Mouse (Mus musculus): ENCODE data around the gene Ctbp2. TPM values are rescaled to one million over a fixed set of nuclear protein-coding genes. Genes with fewer than 3 reads are reported as not detected.
A peak's percentile ranks its signal among the peaks of the same experiment; 100 is the strongest.

Ctbp2 gene
- polyA plus RNA-seq, 1 experiment from 2014 or later, result 157 TPM

DNA sequence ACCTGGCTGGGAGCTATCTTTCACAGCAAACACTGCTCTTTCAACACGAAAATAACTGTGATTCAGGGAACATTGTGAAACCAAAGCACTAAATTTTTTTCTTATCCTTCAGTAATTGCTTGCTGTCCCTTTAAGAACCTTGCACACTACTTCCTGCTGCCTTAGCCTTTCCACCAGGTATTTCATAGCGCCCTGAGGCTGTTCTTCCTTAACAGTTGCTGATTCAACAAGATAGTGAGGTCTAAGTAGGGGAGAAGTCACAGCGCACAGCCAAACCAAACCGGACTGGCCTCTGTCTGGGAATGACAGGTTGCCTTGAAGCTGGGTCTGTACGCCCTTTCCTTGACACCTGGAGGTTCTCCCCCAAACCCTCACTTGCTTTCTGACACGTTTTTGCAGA, 73.5 kb downstream of the Ctbp2 start:
- H3K9ac ChIP-seq (ENCODE audit: low read depth, low read length), result no peak overlapping the region
- H3K4me3 ChIP-seq (ENCODE audit: low read length), result no peak overlapping the region
- no peak overlapping the region for H3K4me2 ChIP-seq (replicated peaks; ENCODE audit: low read depth, low read length)
- no peaks in the 10 kb centered on the region for H3K27me3 ChIP-seq (ENCODE audit: control insufficient read depth, insufficient read depth, low read length)
- H3K9me3 ChIP-seq (ENCODE audit: control insufficient read depth, low read length), result no peaks in the 10 kb centered on the region
- H3K4me1 ChIP-seq (ENCODE audit: control insufficient read depth, insufficient read depth, low read length), result peaks cover 19% of the 10 kb centered on the region; the same call in 1 of the 2 replicates
- H3K36me3 ChIP-seq (ENCODE audit: control insufficient read depth, insufficient read depth, low read length), result peaks cover 21% of the 10 kb centered on the region; the same call in 1 of the 2 replicates
- 58% methylated on average over 6 of the region's 6 CpGs for WGBS
- peak overlapping the region; percentile 12; the same call in 1 of the 2 replicates for H3K27ac ChIP-seq (ENCODE audit: low read depth, low read length)
- ATAC-seq (ENCODE audit: low FRiP score, low TSS enrichment), result no peak

DNA sequence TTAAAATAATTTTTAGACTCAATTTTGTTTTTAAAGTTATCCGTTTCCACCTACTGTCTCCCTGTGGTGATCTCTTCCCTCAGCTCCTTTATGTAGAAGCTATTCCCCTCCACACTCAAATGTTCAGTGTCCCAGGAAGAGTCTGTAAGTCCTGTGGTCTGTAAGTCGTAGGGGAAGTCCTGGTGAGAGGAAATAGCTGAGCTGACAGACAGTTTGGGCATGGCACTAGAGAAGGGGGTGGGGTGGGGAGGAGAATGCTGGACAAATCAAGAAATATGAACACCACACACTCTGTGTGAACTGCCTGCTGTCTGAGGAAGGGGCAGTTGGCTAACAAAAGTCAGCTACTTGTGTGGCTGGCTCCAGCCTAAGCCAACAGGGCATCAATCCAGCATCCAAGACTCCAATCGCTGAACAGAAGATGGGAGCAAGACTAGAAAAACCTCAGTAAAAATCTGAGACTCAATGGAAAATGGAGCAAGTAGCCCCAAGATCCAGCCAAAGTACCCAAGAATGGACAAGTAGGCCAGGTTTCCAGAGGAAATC, 76.0 kb downstream of the Ctbp2 start:
- no peak overlapping the region for H3K4me3 ChIP-seq (ENCODE audit: low read length)
- H3K4me1 ChIP-seq (ENCODE audit: control insufficient read depth, insufficient read depth, low read length), result peaks cover 28% of the 10 kb centered on the region
- WGBS, result 70% methylated on average over 3 of the region's 3 CpGs
- peaks cover 14% of the 10 kb centered on the region; the same call in 1 of the 2 replicates for H3K36me3 ChIP-seq (ENCODE audit: control insufficient read depth, insufficient read depth, low read length)
- H3K27ac ChIP-seq (ENCODE audit: low read depth, low read length), result no peak overlapping the region
- no peaks in the 10 kb centered on the region for H3K9me3 ChIP-seq (ENCODE audit: control insufficient read depth, low read length)
- ATAC-seq (ENCODE audit: low FRiP score, low TSS enrichment), result no peak
- no peaks in the 10 kb centered on the region for H3K27me3 ChIP-seq (ENCODE audit: control insufficient read depth, insufficient read depth, low read length)
- no peak overlapping the region for H3K4me2 ChIP-seq (replicated peaks; ENCODE audit: low read depth, low read length)
- no peak overlapping the region for H3K9ac ChIP-seq (ENCODE audit: low read depth, low read length)

DNA sequence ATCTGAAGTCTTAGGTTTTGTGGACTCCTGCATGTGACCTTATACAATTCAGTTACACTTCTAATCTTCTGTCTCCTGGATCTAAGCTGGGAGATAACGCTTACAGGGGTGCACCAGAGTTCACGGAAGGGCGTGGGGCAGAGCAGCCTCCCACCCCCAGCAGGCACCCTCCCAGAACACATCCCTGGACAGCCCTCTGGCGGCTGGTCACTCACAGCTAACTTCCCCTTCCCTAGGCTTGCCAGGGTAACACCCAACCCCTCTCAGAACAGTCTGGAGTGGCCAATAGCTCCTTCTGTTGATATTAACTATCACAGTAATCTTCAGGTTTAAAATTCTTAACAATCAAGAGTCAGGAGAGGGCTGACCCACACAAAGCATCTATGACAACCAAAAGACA, 76.9 kb downstream of the Ctbp2 start:
- H3K36me3 ChIP-seq (ENCODE audit: control insufficient read depth, insufficient read depth, low read length), result peaks cover 14% of the 10 kb centered on the region; the same call in 1 of the 2 replicates
- 79% methylated on average over 4 of the region's 4 CpGs for WGBS
- H3K4me2 ChIP-seq (replicated peaks; ENCODE audit: low read depth, low read length), result no peak overlapping the region
- no peak for ATAC-seq (ENCODE audit: low FRiP score, low TSS enrichment)
- H3K4me3 ChIP-seq (ENCODE audit: low read length), result no peak overlapping the region
- H3K4me1 ChIP-seq (ENCODE audit: control insufficient read depth, insufficient read depth, low read length), result peaks cover 35% of the 10 kb centered on the region
- H3K9ac ChIP-seq (ENCODE audit: low read depth, low read length), result no peak overlapping the region
- no peak overlapping the region for H3K27ac ChIP-seq (ENCODE audit: low read depth, low read length)
- no peaks in the 10 kb centered on the region for H3K27me3 ChIP-seq (ENCODE audit: control insufficient read depth, insufficient read depth, low read length)
- no peaks in the 10 kb centered on the region for H3K9me3 ChIP-seq (ENCODE audit: control insufficient read depth, low read length)

DNA sequence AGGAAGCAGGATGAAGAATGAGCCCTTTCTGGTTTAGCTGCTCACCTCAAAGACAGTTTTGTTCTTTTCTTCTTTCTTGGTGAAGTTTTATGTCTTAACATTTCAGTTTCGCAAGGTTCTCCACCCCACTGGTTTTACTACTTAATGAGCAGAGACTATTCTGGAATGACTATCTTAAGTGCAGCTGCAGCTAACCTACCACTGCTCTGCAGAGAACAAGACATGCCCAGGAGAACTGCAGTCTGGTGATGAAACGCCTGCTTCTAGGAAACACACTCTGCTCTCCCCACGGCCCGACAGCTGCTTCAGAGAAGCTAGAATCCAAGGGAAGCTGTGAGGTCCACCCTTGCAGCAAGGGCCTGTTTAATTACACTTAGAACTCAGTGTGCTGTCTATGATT, 79.4 kb downstream of the Ctbp2 start:
- WGBS, result 16% methylated on average over 4 of the region's 4 CpGs
- ATAC-seq (ENCODE audit: low FRiP score, low TSS enrichment), result no peak
- Histone ChIP-seq H3K4me1 (ENCODE audit: control insufficient read depth, insufficient read depth, low read length) (peaks cover 50% of the 10 kb centered on the region), H3K9ac (ENCODE audit: low read depth, low read length) (no peak overlapping the region), H3K36me3 (ENCODE audit: control insufficient read depth, insufficient read depth, low read length) (0 out of 2 replicates have a peak, but pooled peaks cover 4% of the 10 kb centered on the region), H3K4me2 (replicated peaks; ENCODE audit: low read depth, low read length) (no peak overlapping the region), H3K27me3 (ENCODE audit: control insufficient read depth, insufficient read depth, low read length) (no peaks in the 10 kb centered on the region), H3K9me3 (ENCODE audit: control insufficient read depth, low read length) (no peaks in the 10 kb centered on the region), H3K27ac (ENCODE audit: low read depth, low read length) (peak overlapping the region; percentile 17; the same call in 1 of the 2 replicates), H3K4me3 (ENCODE audit: low read length) (no peak overlapping the region)

DNA sequence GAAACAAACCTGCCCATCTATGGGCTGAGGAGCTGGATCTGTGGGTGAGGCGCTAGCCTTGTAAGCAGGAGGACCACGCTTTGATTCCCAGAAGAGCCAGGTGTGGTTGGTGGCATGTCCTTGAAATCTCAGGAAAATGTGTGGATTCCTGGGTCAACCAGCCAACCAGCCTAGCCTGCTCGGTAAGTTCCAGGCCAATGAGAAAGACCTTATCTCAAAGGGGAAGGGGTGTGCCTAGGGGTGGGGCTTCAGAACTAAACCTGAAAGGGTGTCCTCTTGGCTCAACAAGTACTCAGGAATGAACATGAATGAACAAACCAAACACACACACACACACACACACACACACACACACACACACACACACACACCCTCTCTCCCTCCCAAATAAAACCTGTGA, 82.4 kb downstream of the Ctbp2 start:
- no peak for ATAC-seq (ENCODE audit: low FRiP score, low TSS enrichment)
- H3K9me3 ChIP-seq (ENCODE audit: control insufficient read depth, low read length), result no peaks in the 10 kb centered on the region

DNA sequence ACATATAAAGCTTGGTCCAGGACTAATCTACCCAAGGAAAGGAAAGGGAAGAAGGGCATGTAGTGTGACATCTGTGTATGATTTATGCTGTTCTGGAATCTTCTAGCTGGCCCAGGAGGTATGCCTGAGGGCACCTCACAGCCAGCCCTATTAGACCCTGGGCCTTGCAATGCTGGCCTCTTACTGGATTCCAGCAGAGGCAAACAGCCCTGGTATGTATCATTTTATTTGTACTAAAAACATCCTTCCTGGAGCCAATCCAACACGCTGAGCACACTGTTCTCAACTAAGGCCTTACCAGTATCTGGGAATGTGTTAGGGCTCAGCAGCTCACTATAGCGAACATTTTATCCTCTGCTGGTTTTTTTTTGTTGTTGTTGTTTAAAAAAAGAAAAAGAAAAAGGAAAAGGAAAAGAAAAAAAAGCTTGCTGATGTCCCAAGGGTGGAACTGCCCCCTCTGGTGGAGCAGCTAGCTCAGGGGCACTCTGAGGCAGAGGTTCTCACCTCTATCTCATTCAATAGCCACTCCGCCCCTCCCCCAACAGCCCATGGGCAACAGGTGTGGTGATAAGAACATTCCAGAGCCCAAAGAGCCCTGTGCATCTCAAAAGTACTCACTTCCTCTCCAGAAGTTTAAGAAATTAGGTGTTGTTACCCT, 83.3 kb downstream of the Ctbp2 start:
- Histone ChIP-seq H3K4me3 (ENCODE audit: low read length) (no peak overlapping the region), H3K9ac (ENCODE audit: low read depth, low read length) (no peak overlapping the region), H3K4me2 (replicated peaks; ENCODE audit: low read depth, low read length) (no peak overlapping the region), H3K4me1 (ENCODE audit: control insufficient read depth, insufficient read depth, low read length) (peaks cover 69% of the 10 kb centered on the region), H3K9me3 (ENCODE audit: control insufficient read depth, low read length) (no peaks in the 10 kb centered on the region), H3K27ac (ENCODE audit: low read depth, low read length) (peak overlapping the region; percentile 62; the same call in 1 of the 2 replicates), H3K36me3 (ENCODE audit: control insufficient read depth, insufficient read depth, low read length) (0 out of 2 replicates have a peak, but pooled peaks cover 6% of the 10 kb centered on the region), H3K27me3 (ENCODE audit: control insufficient read depth, insufficient read depth, low read length) (no peaks in the 10 kb centered on the region)
- 0 out of 2 replicates have a peak, but pooled peaks have one; percentile 21 for ATAC-seq (ENCODE audit: low FRiP score, low TSS enrichment)
- 73% methylated on average over 3 of the region's 3 CpGs for WGBS

More for the DNA sequence above, 82.4 kb downstream of the Ctbp2 start:
- Histone ChIP-seq H3K27ac (ENCODE audit: low read depth, low read length) (peak overlapping the region; percentile 70; the same call in 1 of the 2 replicates), H3K36me3 (ENCODE audit: control insufficient read depth, insufficient read depth, low read length) (0 out of 2 replicates have a peak, but pooled peaks cover 8% of the 10 kb centered on the region), H3K4me2 (replicated peaks; ENCODE audit: low read depth, low read length) (no peak overlapping the region), H3K27me3 (ENCODE audit: control insufficient read depth, insufficient read depth, low read length) (no peaks in the 10 kb centered on the region), H3K4me3 (ENCODE audit: low read length) (no peak overlapping the region), H3K4me1 (ENCODE audit: control insufficient read depth, insufficient read depth, low read length) (peaks cover 62% of the 10 kb centered on the region), H3K9ac (ENCODE audit: low read depth, low read length) (no peak overlapping the region)
- WGBS, result 50% methylated on average over 3 of the region's 3 CpGs

DNA sequence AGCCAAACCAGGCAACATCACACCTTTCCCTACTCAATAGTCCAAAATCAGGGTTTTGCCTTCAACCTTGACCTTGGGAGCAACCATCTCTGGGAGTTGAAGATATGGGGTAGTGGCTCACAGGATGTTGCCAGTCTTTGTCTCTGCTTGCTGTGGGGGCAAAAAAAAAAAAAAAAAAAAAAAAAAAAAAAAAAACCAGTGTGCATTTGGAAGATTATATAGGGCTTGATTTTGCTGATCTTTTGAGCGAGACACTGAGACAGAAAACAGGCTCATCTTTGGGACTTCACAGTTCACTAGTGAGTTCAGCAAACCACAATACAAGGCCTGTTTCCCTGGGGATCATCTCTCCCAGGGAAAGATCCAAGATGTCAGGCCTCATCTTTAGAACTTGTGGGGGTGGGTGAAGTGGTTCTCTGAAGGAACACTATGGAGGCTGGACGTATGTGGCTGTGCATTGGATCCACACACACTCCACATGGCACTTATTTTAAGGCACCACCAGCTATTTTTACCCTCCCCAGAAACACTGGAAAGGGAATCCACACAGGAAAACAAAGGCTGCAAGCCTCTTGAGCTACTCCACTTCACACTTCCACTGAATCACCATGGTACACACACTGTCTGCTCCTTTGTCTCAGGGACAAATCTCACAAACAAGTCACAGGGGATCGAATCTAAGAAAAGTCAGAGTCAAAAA, 84.4 kb downstream of the Ctbp2 start:
- H3K27me3 ChIP-seq (ENCODE audit: control insufficient read depth, insufficient read depth, low read length), result no peaks in the 10 kb centered on the region
- H3K36me3 ChIP-seq (ENCODE audit: control insufficient read depth, insufficient read depth, low read length), result 0 out of 2 replicates have a peak, but pooled peaks cover 6% of the 10 kb centered on the region
- H3K9me3 ChIP-seq (ENCODE audit: control insufficient read depth, low read length), result no peaks in the 10 kb centered on the region
- H3K27ac ChIP-seq (ENCODE audit: low read depth, low read length), result no peak overlapping the region
- no peak overlapping the region for H3K9ac ChIP-seq (ENCODE audit: low read depth, low read length)
- H3K4me2 ChIP-seq (replicated peaks; ENCODE audit: low read depth, low read length), result no peak overlapping the region
- peaks cover 64% of the 10 kb centered on the region for H3K4me1 ChIP-seq (ENCODE audit: control insufficient read depth, insufficient read depth, low read length)
- WGBS, result 86% methylated on average over 3 of the region's 3 CpGs
- H3K4me3 ChIP-seq (ENCODE audit: low read length), result no peak overlapping the region
- ATAC-seq (ENCODE audit: low FRiP score, low TSS enrichment), result no peak

DNA sequence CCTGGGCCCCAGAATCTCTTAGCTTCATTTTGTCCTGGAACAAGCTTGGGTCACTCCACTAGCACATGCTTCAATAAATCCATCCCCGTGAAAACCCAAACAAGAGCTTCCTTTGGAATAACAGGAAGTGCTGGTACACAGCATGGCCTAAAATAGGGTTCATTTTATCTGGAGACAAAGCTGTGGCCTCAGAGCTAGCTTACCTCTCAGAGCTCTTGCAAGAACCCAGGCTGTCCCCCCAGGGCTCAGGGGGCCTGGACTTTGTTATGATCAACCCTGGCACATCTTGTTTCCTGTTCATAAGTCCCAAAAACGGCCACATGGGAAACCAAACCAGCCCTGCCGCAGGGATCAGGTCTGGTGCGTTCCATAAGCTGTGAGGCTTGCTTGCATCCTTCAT, 86.5 kb downstream of the Ctbp2 start:
- H3K27me3 ChIP-seq (ENCODE audit: control insufficient read depth, insufficient read depth, low read length), result no peaks in the 10 kb centered on the region
- H3K9ac ChIP-seq (ENCODE audit: low read depth, low read length), result no peak overlapping the region
- no peak for ATAC-seq (ENCODE audit: low FRiP score, low TSS enrichment)
- no peaks in the 10 kb centered on the region for H3K9me3 ChIP-seq (ENCODE audit: control insufficient read depth, low read length)
- no peak overlapping the region for H3K4me3 ChIP-seq (ENCODE audit: low read length)
- H3K36me3 ChIP-seq (ENCODE audit: control insufficient read depth, insufficient read depth, low read length), result 0 out of 2 replicates have a peak, but pooled peaks cover 4% of the 10 kb centered on the region
- H3K27ac ChIP-seq (ENCODE audit: low read depth, low read length), result peak overlapping the region; percentile 74
- WGBS, result 42% methylated on average over 4 of the region's 4 CpGs
- peaks cover 74% of the 10 kb centered on the region for H3K4me1 ChIP-seq (ENCODE audit: control insufficient read depth, insufficient read depth, low read length)
- no peak overlapping the region for H3K4me2 ChIP-seq (replicated peaks; ENCODE audit: low read depth, low read length)

Data from kidney, embryonic 14.5 days (tissue).